Mouse (Mus musculus) adrenal gland, postnatal 0 days (tissue): ENCODE data around the gene Heatr9. TPM values are rescaled to one million over a fixed set of nuclear protein-coding genes. Genes with fewer than 3 reads are reported as not detected.

Experiments
- polyA plus RNA-seq: library from polyadenylated mRNA; unstranded; fragments of >200 nt; fragmentation: Nextera tagmentation; extraction: Ambion mirVana; gene quantifications from 2 replicates; pipeline ENCODE4 v1.2.1, GENCODE M21; 2015

Heatr9 gene
- polyA plus RNA-seq = not detected in 2 replicates

GRCm38 (mm10) chr11:83522075-83522474 is at the start of gene Heatr9:
Heatr9 (minus strand) TSS chr11:83522175.

GRCm38 (mm10) chr11:83530360-83530759 is 8.4 kb upstream of the Heatr9 start, which contains the start of gene Ccl5:
Ccl5 (minus strand) TSS chr11:83530518.

GRCm38 (mm10) chr11:83472324-83473234 is 49.4 kb downstream of the Heatr9 start, which contains the start of gene Taf15:
Taf15 (plus strand) TSS chr11:83473086.

GRCm38 (mm10) chr11:83462711-83463244 is 59.2 kb downstream of the Heatr9 start, which contains the start of gene Mmp28:
Mmp28 (minus strand) TSS chr11:83463071.

Other genes starting within 250 kb of the Heatr9 start
- 0.85 and 0.97 TPM in 2 replicates for gene Slfn14, start 235.4 kb downstream of the Heatr9 start, polyA plus RNA-seq
- gene Ap2b1, start 223.2 kb downstream of the Heatr9 start, polyA plus RNA-seq = 32.6 and 37.1 TPM in 2 replicates
- gene Pex12, start 219.6 kb downstream of the Heatr9 start, polyA plus RNA-seq = 8.4 and 13.0 TPM in 2 replicates
- gene Rasl10b, start 113.0 kb downstream of the Heatr9 start, polyA plus RNA-seq = 4.4 and 5.9 TPM in 2 replicates
- 0.08 TPM in 1 of 2 replicates, not detected in the other for gene Gas2l2, start 92.7 kb downstream of the Heatr9 start, polyA plus RNA-seq
- gene 1700020L24Rik, start 84.5 kb downstream of the Heatr9 start, polyA plus RNA-seq = 0.80 and 1.2 TPM in 2 replicates
- 1.9 and 3.2 TPM in 2 replicates for gene Mmp28, start 59.1 kb downstream of the Heatr9 start, polyA plus RNA-seq
- 4.9 and 6.5 TPM in 2 replicates for gene Taf15, start 49.1 kb downstream of the Heatr9 start, polyA plus RNA-seq
- gene Ccl5, start 8.3 kb upstream of the Heatr9 start, polyA plus RNA-seq = 1.9 and 4.3 TPM in 2 replicates
- gene Ccl9, start 56.5 kb upstream of the Heatr9 start, polyA plus RNA-seq = 23.0 and 30.6 TPM in 2 replicates
- gene Ccl6, start 70.9 kb upstream of the Heatr9 start, polyA plus RNA-seq = 76.3 and 108 TPM in 2 replicates
- not detected in 2 replicates for gene Rpl9-ps1, start 123.4 kb upstream of the Heatr9 start, polyA plus RNA-seq
- gene Ccl3, start 127.2 kb upstream of the Heatr9 start, polyA plus RNA-seq = 1.1 and 1.5 TPM in 2 replicates
- 2.0 and 2.8 TPM in 2 replicates for gene Ccl4, start 140.4 kb upstream of the Heatr9 start, polyA plus RNA-seq
- 25.4 and 59.9 TPM in 2 replicates for gene Wfdc17, start 181.8 kb upstream of the Heatr9 start, polyA plus RNA-seq
- 1.3 and 2.7 TPM in 2 replicates for gene Wfdc18, start 186.8 kb upstream of the Heatr9 start, polyA plus RNA-seq
- gene Wfdc21, start 224.8 kb upstream of the Heatr9 start, polyA plus RNA-seq = 6.7 and 13.8 TPM in 2 replicates
- 11.0 and 13.4 TPM in 2 replicates for gene Heatr6, start 231.5 kb upstream of the Heatr9 start, polyA plus RNA-seq